Mouse (Mus musculus) adipocyte (in vitro differentiated cells): ENCODE measurements around the gene Sdc3.

Experiments
- DNase-seq: peaks from one replicate; pipeline ENCODE4 v3.0.0-alpha.2; 2016; ENCODE audit warnings: low spot score

The Sdc3 gene

GRCm38 (mm10) chr4:130792376-130793179 lies at the start of gene Sdc3:
Sdc3 (plus strand) TSS chr4:130792537.
- DNase-seq: no peak

DNA sequence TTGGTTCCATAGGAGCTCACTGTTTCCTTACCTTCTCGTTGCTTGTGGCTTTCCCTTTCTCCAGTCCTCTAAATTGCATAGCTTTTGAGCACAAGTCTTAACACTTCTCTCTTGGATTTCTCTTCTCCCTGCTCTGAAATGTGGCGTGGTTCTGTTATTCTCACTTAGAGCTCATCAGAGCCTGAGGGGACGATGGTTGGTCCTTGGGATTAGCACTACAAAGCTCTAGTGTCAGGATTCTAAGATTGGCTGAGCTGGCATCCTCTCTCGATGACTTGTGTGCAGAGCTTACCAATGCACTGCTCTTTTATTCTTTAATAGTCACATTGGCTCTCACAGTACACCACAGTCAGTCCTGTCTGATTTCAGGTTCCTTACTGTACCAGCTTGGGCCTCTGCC lies 48.3 kb upstream of the Sdc3 start:
- DNase-seq: no peak

DNA sequence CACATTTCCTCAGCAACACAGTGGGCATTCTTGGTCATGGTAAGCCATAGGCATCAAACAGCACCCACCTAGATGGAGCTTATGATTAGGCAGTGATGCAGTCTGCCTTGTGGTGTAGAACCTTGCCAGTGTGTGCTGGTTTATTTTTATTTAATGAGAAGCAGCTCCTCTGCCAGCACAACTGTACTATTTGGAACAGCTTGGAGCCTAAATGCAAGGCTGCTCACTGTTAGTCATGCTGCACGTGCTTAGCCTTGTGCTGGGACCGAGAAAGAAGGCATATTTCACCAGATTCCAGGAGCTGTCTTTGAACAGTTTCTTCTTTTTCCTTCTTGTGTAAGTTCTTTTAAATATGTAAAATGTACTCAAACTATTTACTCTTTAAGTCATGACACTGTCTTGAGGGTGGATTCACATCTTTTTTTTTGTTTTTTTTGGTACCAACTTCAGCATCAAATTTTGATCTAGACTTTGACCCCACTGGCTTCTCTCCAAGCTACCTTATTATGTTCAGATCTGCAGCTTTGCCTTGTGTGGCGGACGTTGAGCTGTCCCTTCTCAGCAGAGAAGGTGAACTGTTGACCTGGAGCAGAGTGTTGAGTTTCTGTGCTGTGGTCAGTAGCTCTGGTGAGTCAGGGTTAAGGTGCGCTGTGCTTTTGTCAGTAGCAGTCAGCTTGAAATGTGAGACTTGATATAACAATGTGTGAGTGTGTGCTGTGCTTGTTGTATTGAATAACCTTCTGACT lies 46.6 kb upstream of the Sdc3 start:
- DNase-seq: no peak

DNA sequence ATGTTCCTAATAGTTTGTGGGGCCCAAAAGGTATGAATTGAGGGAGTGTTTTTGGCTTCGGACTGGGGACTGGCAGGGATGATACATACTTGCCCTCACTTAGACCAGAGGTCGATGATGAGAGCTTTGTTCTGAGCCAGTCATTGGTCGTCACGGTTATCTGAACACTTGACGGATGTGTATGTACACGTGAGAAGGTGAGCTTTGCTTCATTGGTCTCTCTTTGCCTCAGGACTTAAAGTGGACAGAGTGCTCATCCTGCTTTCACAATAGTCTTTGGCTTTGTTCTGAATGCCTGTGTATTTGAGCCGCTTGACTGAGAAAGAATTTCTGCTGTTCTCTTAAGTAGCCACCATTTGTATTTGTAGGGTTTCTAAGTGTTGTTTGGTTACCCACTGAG lies 42.8 kb upstream of the Sdc3 start:
- no peak for DNase-seq

GRCm38 (mm10) chr4:130751966-130752365 lies 40.4 kb upstream of the Sdc3 start:
- no peak for DNase-seq

DNA sequence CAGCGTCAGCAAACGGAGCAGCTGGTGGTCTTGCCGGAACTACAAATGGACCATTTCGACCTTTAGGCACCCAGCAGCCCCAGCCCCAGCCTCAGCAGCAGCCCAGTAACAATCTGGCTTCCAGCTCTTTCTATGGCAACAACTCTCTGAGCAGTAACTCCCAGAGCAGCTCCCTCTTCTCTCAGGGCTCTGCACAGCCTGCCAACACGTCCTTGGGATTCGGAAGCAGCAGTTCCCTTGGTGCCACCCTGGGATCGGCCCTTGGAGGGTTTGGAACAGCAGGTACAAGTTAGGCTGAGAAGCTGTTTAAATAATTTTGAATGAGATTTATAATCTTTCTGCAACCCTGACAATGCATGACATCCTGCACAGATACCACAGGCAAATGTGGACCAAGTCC lies 39.7 kb upstream of the Sdc3 start:
- DNase-seq: no peak

- no peak for DNase-seq
Measured at GRCm38 (mm10) chr4:130753755-130754154, 38.6 kb upstream of the Sdc3 start.

GRCm38 (mm10) chr4:130754776-130755175 lies 37.6 kb upstream of the Sdc3 start:
- peak; percentile 82 for DNase-seq

DNA sequence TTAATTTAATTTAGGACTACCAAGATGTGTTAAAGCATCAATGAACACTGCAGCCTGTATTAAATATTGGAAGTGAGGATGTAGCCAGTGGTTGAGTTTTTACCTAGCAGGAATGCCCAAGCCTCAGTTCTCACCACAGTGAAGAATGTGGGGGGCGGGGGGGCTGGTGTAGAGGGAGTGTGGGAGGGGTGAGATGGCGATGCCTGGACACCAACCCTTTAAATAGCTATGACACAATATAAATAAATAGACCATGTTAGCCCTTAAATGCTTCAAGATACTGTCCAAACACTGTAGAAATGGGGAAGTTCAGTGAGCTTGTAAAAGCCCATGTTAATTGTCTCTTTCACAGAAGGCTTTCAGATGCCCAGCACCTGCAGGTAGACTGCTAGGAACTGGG lies 32.5 kb upstream of the Sdc3 start:
- no peak for DNase-seq

DNA sequence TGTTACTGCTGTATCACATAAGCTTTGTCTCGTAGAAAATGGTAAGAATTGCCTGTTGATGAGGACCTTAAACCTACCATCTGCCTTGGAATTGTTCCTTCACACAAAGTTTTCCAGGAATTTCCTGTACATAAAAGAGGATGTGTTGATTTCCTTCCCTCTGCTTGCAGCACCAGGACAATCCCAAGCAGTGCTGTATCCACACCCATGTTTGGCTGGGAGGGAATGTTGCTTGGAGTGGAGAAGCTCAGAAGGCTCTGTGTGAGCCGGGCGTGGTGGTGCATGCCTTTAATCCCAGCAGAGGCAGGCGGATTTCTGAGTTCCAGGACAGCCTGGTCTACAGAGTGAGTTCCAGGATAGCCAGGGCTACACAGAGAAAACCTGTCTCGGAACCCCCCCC lies 30.5 kb upstream of the Sdc3 start:
- no peak for DNase-seq

DNA sequence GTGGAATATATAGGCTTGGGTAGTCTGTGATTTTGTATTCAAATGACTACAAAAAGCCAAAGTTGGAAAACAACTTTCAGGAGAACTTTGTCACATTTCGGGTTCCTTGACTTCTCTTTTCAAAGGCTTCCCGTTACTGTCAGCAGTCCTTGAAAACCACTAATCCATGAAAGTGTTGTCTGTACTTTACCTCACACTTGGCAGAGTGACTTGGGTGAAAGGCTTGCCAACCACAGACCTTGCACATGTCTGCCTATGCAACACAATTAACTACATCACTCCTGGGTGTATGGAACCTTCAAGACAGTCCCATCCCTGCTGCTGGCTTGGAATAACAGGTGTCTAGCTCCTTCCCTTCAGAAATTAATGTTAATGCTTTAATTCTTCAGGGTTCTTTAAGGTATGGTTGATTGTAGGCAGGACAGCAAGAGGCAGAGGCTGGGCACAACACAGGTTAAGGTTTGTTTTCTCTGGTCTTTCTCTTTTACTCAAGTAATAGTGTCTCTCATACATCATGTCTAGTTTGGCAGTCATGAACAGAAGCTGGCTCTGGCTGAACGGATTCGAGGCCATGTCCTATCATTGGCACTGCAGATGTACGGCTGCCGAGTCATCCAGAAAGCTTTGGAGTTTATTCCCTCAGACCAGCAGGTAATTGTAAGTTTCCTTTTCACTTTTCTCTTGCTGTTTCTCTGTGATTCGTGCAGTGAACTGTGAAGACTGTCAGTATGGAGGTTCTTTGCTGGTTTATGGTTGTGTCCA lies 26.8 kb upstream of the Sdc3 start:
- DNase-seq: peak; percentile 47

GRCm38 (mm10) chr4:130766387-130766786 lies 25.9 kb upstream of the Sdc3 start:
- DNase-seq: no peak

- peak; percentile 31 for DNase-seq
Measured at GRCm38 (mm10) chr4:130766926-130767325, 25.4 kb upstream of the Sdc3 start.

GRCm38 (mm10) chr4:130773899-130774298 lies 18.4 kb upstream of the Sdc3 start:
- DNase-seq: peak; percentile 7

DNA sequence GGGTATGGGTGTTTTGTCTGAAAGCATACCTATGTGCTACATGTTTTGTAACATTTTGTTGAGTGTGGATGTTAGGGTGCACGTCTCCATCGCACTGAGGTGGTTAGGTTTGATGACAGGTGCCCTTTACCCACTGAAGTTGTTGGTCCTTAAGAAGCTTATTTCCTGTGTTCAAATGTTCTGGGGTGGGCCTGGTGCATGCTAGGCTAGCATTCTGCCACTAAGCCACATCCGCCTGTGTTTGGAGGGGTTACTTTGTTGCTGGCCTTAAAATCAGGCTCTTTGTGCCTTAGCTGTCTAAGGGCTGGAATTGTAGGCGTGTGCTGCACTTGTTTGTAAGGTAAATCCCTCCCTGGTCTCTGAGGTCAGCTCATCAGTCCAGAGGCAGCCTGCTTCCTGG lies 17.5 kb upstream of the Sdc3 start:
- no peak for DNase-seq

- no peak for DNase-seq
Measured at GRCm38 (mm10) chr4:130777647-130778046, 14.7 kb upstream of the Sdc3 start.

DNA sequence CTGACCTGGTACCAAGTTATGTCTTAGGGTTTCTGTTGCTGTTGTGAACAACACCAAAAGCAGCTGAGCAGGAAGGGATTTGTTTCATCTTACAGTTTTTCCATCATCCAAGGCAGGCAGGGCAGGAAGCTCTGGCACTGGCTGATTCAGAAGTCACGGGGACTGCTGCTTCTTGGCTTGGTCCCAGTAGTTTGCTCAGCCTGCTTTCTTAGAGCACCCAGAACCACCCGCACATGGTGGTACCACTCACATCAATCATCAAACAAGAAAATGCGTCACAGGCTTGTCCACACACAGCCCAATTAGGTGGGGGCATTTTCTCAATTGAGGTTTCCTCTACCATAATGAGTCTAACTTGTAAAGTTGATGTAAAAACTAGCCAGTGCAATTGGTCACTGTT lies 13.3 kb upstream of the Sdc3 start:
- no peak for DNase-seq

DNA sequence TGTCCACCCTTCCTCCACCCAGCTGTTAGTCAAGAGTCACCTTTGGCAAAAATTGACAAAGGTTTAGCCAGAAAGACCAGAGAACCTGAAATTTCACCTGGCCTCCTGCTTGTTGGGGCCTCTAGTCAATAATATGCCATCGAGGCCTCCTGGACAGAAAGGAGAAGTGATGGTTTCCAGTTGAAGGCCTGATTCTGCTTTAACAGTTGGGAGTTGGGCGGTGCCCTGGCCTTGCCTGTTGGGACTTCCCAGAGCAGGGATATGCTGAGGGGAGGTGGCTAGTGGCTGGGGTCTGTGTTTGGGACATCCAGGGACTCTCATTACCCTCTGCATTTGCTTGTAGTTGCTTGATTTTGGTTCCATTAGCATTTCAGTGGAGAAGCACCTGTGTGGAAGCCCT lies 9.8 kb upstream of the Sdc3 start:
- DNase-seq: no peak

GRCm38 (mm10) chr4:130784755-130785154 lies 7.6 kb upstream of the Sdc3 start:
- DNase-seq: peak; percentile 43

DNA sequence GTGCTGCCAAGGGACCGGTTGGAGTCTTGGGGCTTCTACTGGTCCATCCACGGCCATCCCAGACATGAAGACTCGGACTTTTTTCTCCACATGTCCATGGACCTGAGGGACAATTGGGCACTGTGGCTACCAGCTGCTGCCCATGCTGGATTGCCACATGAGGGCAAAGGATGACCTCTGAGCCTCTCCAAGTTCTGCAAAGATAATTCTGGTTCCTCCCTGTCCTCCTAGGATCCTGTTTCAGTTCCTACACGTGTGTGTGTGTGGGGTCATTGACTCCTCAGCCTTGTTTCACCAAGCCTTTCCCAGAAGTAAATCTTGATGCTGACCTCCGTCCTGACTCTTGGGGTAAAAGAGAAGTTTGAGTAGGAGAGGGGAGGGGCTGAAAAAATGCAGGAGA lies 4.8 kb upstream of the Sdc3 start:
- DNase-seq: no peak

DNA sequence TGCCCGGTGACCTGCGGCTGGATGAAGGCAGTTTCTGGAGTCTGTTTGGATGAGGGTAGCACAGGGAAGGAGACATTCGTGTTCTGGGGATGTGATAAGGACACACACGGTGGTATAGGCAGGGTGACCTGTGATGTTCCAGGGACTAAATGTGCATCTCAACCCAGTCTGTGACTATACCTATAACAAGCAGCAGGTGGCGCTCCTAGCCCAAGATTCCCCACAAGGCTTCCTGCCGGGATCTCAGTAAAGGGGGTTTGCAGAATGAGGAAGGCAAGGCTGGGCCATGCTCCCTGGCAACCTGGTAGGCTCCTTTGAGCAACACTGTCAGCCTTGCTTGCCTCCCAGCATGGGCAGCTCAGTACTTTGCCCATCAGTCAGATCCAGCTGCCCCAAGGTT lies 2.2 kb upstream of the Sdc3 start:
- DNase-seq: peak; percentile 73

DNA sequence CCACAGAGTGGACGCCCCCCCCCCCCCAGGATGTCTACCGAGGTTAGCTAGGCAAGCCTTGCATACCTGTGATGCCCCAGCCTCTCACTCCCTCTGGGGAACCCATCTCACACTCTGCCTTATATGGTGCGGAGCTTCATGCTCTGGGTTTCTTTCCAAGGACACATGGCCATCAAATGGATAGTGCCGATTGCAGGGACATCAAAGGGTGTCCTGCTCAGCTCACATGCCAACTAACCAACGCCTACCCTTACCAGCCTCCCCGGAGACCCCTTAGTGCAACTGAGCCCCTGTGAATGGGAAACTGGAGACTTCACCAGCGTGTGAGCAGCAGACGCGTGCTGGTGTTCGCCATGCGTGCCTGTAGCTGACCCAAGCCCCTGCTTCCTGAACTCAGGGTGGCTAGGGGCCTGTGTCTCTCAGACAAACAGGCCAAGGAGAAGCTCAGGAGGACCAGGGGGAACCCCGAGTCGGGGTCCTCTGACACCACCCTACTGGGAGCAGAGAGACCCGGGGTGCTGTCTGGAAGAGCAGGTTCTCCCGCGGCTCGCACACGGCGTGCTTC lies 444 bp upstream of the Sdc3 start:
- no peak for DNase-seq

GRCm38 (mm10) chr4:130793180-130793501 lies 804 bp downstream of the Sdc3 start:
- no peak for DNase-seq
